Mouse (Mus musculus) myocyte (in vitro differentiated cells): Measurements from ENCODE around the gene Tenm2. TPM values are rescaled to one million over a fixed set of nuclear protein-coding genes. Genes with fewer than 3 reads are reported as not detected.
A peak's percentile ranks its signal among the peaks of the same experiment; 100 is the strongest.

Source experiments
- H3K27me3 ChIP-seq: one replicate; pipeline ENCODE4 v1.6.1; 2011; ENCODE audit not compliant: control insufficient read depth, insufficient read depth, insufficient read length
- H3K36me3 ChIP-seq: one replicate; pipeline ENCODE4 v1.6.1; 2011; ENCODE audit not compliant: control insufficient read depth, insufficient read depth
- H3K4me2 ChIP-seq: one replicate; pipeline ENCODE4 v1.6.1; 2011; ENCODE audit warnings: low read depth, control low read depth
- H3K4me3 ChIP-seq: one replicate; pipeline ENCODE4 v1.5.1; 2011; ENCODE audit warnings: mild to moderate bottlenecking, control low read depth, moderate library complexity
- H3K79me2 ChIP-seq: one replicate; pipeline ENCODE4 v1.6.1; 2011; ENCODE audit not compliant: control insufficient read depth, insufficient read depth
- H3ac ChIP-seq: one replicate; pipeline ENCODE4 v1.6.1; 2011; ENCODE audit not compliant: control insufficient read depth, insufficient read length
- CEBPB ChIP-seq: IDR thresholded peaks from 2 replicates; pipeline ENCODE4 v1.6.1; 2011; ENCODE audit warnings: mild to moderate bottlenecking, moderate library complexity; ENCODE audit not compliant: poor library complexity, insufficient read depth, severe bottlenecking
- E2F4 ChIP-seq: IDR thresholded peaks from one replicate; pipeline ENCODE4 v1.6.1; 2011; ENCODE audit warnings: mild to moderate bottlenecking, control low read depth, moderate library complexity; ENCODE audit not compliant: insufficient read depth
- MAX ChIP-seq: IDR thresholded peaks from one replicate; pipeline ENCODE4 v1.6.1; 2011; ENCODE audit warnings: low read depth, mild to moderate bottlenecking, control low read depth
- MYOD1 ChIP-seq, 3 experiments: IDR thresholded peaks; one replicate each; pipeline ENCODE4 v1.6.1; 2011; ENCODE audit warnings: control low read depth in 2 of 3, low read depth in 2 of 3, mild to moderate bottlenecking in 2 of 3, moderate library complexity in 1 of 3; ENCODE audit not compliant: insufficient read length in 2 of 3, control insufficient read depth in 1 of 3
- MYOG ChIP-seq, 3 experiments: IDR thresholded peaks; one replicate each; pipeline ENCODE4 v1.6.1; 2011; ENCODE audit warnings: control low read depth in 2 of 3, low read depth in 2 of 3, mild to moderate bottlenecking in 2 of 3; ENCODE audit not compliant: insufficient read length in 2 of 3, control insufficient read depth in 1 of 3, insufficient read depth in 1 of 3
- POLR2A ChIP-seq: IDR thresholded peaks from one replicate; pipeline ENCODE4 v1.6.1; 2011; ENCODE audit warnings: low read depth, mild to moderate bottlenecking, control low read depth, moderate library complexity; ENCODE audit not compliant: insufficient read length
- POLR2AphosphoS2 ChIP-seq: IDR thresholded peaks from one replicate; pipeline ENCODE4 v1.6.1; 2011; ENCODE audit warnings: low read depth, control low read depth; ENCODE audit not compliant: insufficient read length
- REST ChIP-seq: IDR thresholded peaks from one replicate; pipeline ENCODE4 v1.6.1; 2011; ENCODE audit warnings: mild to moderate bottlenecking, control low read depth, moderate library complexity; ENCODE audit not compliant: insufficient read depth, insufficient read length
- SRF ChIP-seq: IDR thresholded peaks from one replicate; pipeline ENCODE4 v1.6.1; 2011; ENCODE audit warnings: low read depth; ENCODE audit not compliant: control insufficient read depth, insufficient read length
- TCF12 ChIP-seq: IDR thresholded peaks from one replicate; pipeline ENCODE4 v1.6.1; 2011; ENCODE audit warnings: mild to moderate bottlenecking, control low read depth; ENCODE audit not compliant: poor library complexity, insufficient read depth, severe bottlenecking
- TCF3 ChIP-seq: IDR thresholded peaks from one replicate; pipeline ENCODE4 v1.6.1; 2011; ENCODE audit warnings: low read depth, control low read depth; ENCODE audit not compliant: insufficient read length
- USF1 ChIP-seq: IDR thresholded peaks from one replicate; pipeline ENCODE4 v1.6.1; 2011; ENCODE audit warnings: low read depth, mild to moderate bottlenecking, control low read depth, moderate library complexity
- polyA plus RNA-seq: library from polyadenylated mRNA; unstranded; fragments of >200 nt; fragmentation: generic; extraction: Trizol; gene quantifications from one replicate; pipeline ENCODE4 v1.2.1, GENCODE M21; 2012; ENCODE audit warnings: missing spikeins

The Tenm2 gene
- polyA plus RNA-seq, 1 experiment = 0.28 TPM

GRCm38 (mm10) chr11:36000585-36001281, 1235.0 kb downstream of the Tenm2 start:
- Histone ChIP-seq H3K4me3 (no peak overlapping the region), H3K27me3 (no peaks in the 10 kb centered on the region), H3ac (no peak overlapping the region), H3K79me2 (no peaks in the 10 kb centered on the region), H3K36me3 (no peaks in the 10 kb centered on the region), H3K4me2 (peak overlapping the region; percentile 73)
- TF ChIP-seq TCF3 (no peak), MAX (no peak), USF1 (no peak), POLR2A (no peak), POLR2AphosphoS2 (no peak), MYOG (IDR thresholded peaks at IDR 0.05; ENCODE audit: control insufficient read depth in 1 of 3, insufficient read depth in 1 of 3, insufficient read length in 2 of 3, low read depth in 2 of 3) (no peak), CEBPB (no peak)

GRCm38 (mm10) chr11:36000038-36000437, 1235.7 kb downstream of the Tenm2 start:
- TF ChIP-seq USF1 = no peak
- no peak for TF ChIP-seq SRF
- no peak for TF ChIP-seq E2F4
- no peak for TF ChIP-seq MYOG (IDR thresholded peaks at IDR 0.05; ENCODE audit: control insufficient read depth in 1 of 3, insufficient read depth in 1 of 3, insufficient read length in 2 of 3, low read depth in 2 of 3)
- TF ChIP-seq TCF12 = no peak
- no peak for TF ChIP-seq MAX
- TF ChIP-seq REST = no peak
- TF ChIP-seq TCF3 = no peak
- TF ChIP-seq POLR2AphosphoS2 = no peak
- TF ChIP-seq MYOD1 (IDR thresholded peaks at IDR 0.05; ENCODE audit: control insufficient read depth in 1 of 3, insufficient read length in 2 of 3, low read depth in 2 of 3) = no peak
- TF ChIP-seq CEBPB = no peak
- TF ChIP-seq POLR2A = no peak
- no peaks in the 10 kb centered on the region for H3K36me3 ChIP-seq
- no peaks in the 10 kb centered on the region for H3K27me3 ChIP-seq
- H3ac ChIP-seq = no peak overlapping the region
- H3K4me2 ChIP-seq = no peak overlapping the region
- no peaks in the 10 kb centered on the region for H3K79me2 ChIP-seq
- no peak overlapping the region for H3K4me3 ChIP-seq

GRCm38 (mm10) chr11:35998048-35998447, 1237.7 kb downstream of the Tenm2 start:
- H3ac ChIP-seq = no peak overlapping the region
- H3K36me3 ChIP-seq = no peaks in the 10 kb centered on the region
- no peaks in the 10 kb centered on the region for H3K27me3 ChIP-seq
- no peaks in the 10 kb centered on the region for H3K79me2 ChIP-seq
- no peak overlapping the region for H3K4me2 ChIP-seq
- no peak overlapping the region for H3K4me3 ChIP-seq
- TF ChIP-seq TCF3 = no peak
- no peak for TF ChIP-seq REST
- no peak for TF ChIP-seq USF1
- TF ChIP-seq POLR2A = no peak
- TF ChIP-seq SRF = no peak
- no peak for TF ChIP-seq POLR2AphosphoS2

GRCm38 (mm10) chr11:35995310-35995709, 1240.5 kb downstream of the Tenm2 start:
- Histone ChIP-seq H3K4me2 (no peak overlapping the region), H3ac (no peak overlapping the region), H3K36me3 (no peaks in the 10 kb centered on the region), H3K27me3 (no peaks in the 10 kb centered on the region), H3K79me2 (no peaks in the 10 kb centered on the region), H3K4me3 (no peak overlapping the region)
- TF ChIP-seq POLR2AphosphoS2 (no peak), TCF12 (no peak), TCF3 (no peak), MYOD1 (IDR thresholded peaks at IDR 0.05; ENCODE audit: control insufficient read depth in 1 of 3, insufficient read length in 2 of 3, low read depth in 2 of 3) (no peak), MAX (no peak), SRF (no peak), REST (no peak), CEBPB (no peak), MYOG (IDR thresholded peaks at IDR 0.05; ENCODE audit: control insufficient read depth in 1 of 3, insufficient read depth in 1 of 3, insufficient read length in 2 of 3, low read depth in 2 of 3) (no peak), E2F4 (no peak), POLR2A (no peak)

- Histone ChIP-seq H3K79me2 (no peaks in the 10 kb centered on the region), H3ac (no peak overlapping the region), H3K4me3 (no peak overlapping the region), H3K27me3 (no peaks in the 10 kb centered on the region), H3K4me2 (no peak overlapping the region), H3K36me3 (no peaks in the 10 kb centered on the region)
- TF ChIP-seq POLR2AphosphoS2 = no peak
- no peak for TF ChIP-seq MYOD1 (IDR thresholded peaks at IDR 0.05; ENCODE audit: control insufficient read depth in 1 of 3, insufficient read length in 2 of 3, low read depth in 2 of 3)
- TF ChIP-seq USF1 = no peak
- no peak for TF ChIP-seq POLR2A
- TF ChIP-seq SRF = no peak
- no peak for TF ChIP-seq E2F4
- TF ChIP-seq TCF3 = no peak
- no peak for TF ChIP-seq REST
These were observed 1243.9 kb downstream of the Tenm2 start for GRCm38 (mm10) chr11:35991846-35992245.
